Mouse (Mus musculus) CD4-positive, CD25-positive, alpha-beta regulatory T cell, adult 9 weeks (primary cell): ENCODE measurements around the gene 1190007I07Rik. TPM values are rescaled to one million over a fixed set of nuclear protein-coding genes. Genes with fewer than 3 reads are reported as not detected.

ENCODE experiments used
- polyA plus RNA-seq: library from polyadenylated mRNA; unstranded; fragments of 100-300 nt; shearing (Covaris generic); gene quantifications from one replicate; pipeline ENCODE4 v1.2.1, GENCODE M21; 2017

The 1190007I07Rik gene
- polyA plus RNA-seq, result 49.3 TPM

DNA sequence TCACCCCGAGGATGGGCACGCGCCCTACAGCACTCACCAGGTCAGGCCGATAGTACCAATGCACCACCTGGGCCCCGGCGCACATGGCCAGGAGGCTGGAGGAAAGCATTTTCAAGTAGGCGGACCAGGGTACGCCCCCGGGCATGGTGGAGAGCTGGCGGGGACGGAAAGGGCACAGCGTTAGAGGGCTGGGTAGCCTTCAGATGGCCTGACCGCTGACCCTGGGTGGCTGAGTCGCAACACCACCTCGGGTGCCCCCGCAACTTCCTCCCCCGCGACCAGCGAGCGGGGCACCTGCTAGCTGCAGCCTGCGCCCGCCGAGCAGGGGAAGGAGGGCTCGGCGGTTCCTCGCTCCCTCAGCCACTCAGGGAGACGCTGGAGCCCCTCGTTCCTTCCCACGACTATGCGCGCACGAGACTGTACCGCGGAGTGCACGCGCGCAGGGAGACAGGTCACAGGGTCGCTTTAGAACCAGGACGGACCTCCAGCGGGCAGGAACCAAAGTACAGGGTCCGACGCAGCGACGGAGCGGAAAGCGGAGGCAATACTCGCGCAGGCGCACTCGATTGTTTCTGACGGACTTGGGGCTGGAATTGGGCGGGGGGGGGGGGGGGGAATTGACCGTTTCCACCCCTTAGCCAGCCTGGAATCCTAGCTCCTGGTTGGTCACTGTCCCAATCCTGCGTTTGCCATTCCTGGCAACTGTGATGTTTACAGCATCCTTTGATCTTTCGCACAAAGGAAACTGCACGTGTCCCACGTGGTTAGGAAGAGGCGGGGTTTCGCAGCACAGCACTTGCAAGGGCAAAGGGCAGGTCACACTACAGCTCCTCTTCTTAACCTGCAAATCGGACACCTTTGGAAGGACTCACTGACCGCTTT is at the start of gene 1190007I07Rik:
Gene 1190007I07Rik (minus strand): TSS at position 558 of the 882 bp plus-strand sequence.

DNA sequence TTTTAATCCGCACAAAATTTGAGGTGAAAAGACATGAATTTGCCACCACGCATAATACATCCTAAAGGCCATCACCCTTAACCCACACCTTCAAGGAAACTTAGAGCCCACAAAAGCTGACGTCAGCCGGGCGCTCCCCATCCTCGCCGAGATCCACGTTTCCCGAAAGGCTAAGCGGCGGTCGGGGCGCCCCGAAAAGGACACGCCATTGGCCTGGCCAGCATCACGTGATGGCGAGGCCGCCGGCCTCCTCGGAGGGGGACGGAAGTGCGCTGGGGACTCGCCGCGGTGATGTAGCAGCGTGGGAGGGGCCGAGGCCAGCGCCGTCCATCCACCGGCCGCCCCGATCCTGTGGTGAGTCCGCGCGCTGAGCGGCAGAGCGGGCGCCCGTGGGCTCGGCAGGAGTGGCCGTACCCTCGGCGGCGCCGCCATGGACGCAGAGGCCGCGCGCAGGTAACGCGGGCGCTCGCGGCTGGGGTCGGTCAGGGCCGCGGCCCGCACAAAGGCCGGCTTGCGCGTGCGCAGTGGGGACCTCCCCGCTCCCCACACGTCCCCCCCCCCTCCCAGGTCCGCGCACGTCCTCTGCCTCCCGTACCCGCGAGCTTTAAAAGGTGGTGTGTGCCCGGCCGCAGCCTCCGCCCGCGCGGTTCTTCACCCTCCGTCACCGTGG is 6.7 kb upstream of the 1190007I07Rik start, which contains the start of gene Tdg:
Gene Tdg (plus strand): TSS at position 243 of the 670 bp plus-strand sequence.

Other genes with a start within 250 kb of the 1190007I07Rik start
- gene Gm1553, start 130.6 kb downstream of the 1190007I07Rik start, polyA plus RNA-seq, result not detected
- gene Tdg, start 6.6 kb upstream of the 1190007I07Rik start, polyA plus RNA-seq, result 28.6 TPM
- gene Glt8d2, start 67.4 kb upstream of the 1190007I07Rik start, polyA plus RNA-seq, result 2.2 TPM
- 50.8 TPM for gene Hcfc2, start 72.9 kb upstream of the 1190007I07Rik start, polyA plus RNA-seq
- gene Nfyb, start 140.9 kb upstream of the 1190007I07Rik start, polyA plus RNA-seq, result 59.5 TPM
- gene Txnrd1, start 210.7 kb upstream of the 1190007I07Rik start, polyA plus RNA-seq, result 33.5 TPM
- gene Eid3, start 243.4 kb upstream of the 1190007I07Rik start, polyA plus RNA-seq, result 0.21 TPM